Mouse (Mus musculus) gastrocnemius, postnatal 4 days (tissue): Measurements from ENCODE around the gene Ccdc194. TPM values are rescaled to one million over a fixed set of nuclear protein-coding genes. Genes with fewer than 3 reads are reported as not detected.

Source experiments
- DNase-seq, 2 experiments: peaks; one replicate each; pipeline ENCODE4 v3.0.0; 2021 to 2022; ENCODE audit warnings: low spot score in 2 of 2, mixed read lengths in 2 of 2
- long read RNA-seq, 2 experiments: library from polyadenylated mRNA; stranded (forward); transcript quantifications; one replicate each; pipeline ENCODE4 v2.0.0; 2021
- total RNA-seq, 2 experiments: library from RNA; stranded (reverse); gene quantifications; 2 replicates each; pipeline ENCODE4 v1.2.3; 2021

Gene Ccdc194
- total RNA-seq = under 1 TPM; 0.47 to 0.83 TPM
- long read RNA-seq, experiment 1, partial matches to known transcripts = 0 of 1 reads
- long read RNA-seq, experiment 1, other reads (novel, unspliced or antisense) = 1 of 1 reads
- long read RNA-seq, experiment 2, partial matches to known transcripts = 0 of 2 reads
- long read RNA-seq, experiment 2, other reads (novel, unspliced or antisense) = 0 of 2 reads

GRCm38 (mm10) chr8:71525226-71526050 is at the start of gene Ccdc194:
Gene Ccdc194 (minus strand): TSS chr8:71525711.
- DNase-seq = no peak

GRCm38 (mm10) chr8:71575020-71575419 is 49.5 kb upstream of the Ccdc194 start:
- DNase-seq = no peak

GRCm38 (mm10) chr8:71574426-71574825 is 48.9 kb upstream of the Ccdc194 start:
- DNase-seq = no peak

- DNase-seq = peak in 1 of 2 experiments; percentile 60
Measured at GRCm38 (mm10) chr8:71572847-71573633, 47.5 kb upstream of the Ccdc194 start.

- no peak for DNase-seq
Measured at GRCm38 (mm10) chr8:71572077-71572476, 46.6 kb upstream of the Ccdc194 start.

- DNase-seq = peak; percentile 60 to 87
Measured at GRCm38 (mm10) chr8:71570291-71570954, 44.9 kb upstream of the Ccdc194 start.

- peak; percentile 43 to 79 for DNase-seq
Measured at GRCm38 (mm10) chr8:71569366-71570290, 44.1 kb upstream of the Ccdc194 start.

GRCm38 (mm10) chr8:71568941-71569340 is 43.4 kb upstream of the Ccdc194 start:
- DNase-seq = no peak

GRCm38 (mm10) chr8:71568387-71568937 is 43.0 kb upstream of the Ccdc194 start, which contains the start of gene Slc27a1:
Gene Slc27a1 (plus strand): TSS chr8:71568882.
- DNase-seq = peak; percentile 61 to 71

GRCm38 (mm10) chr8:71567587-71567986 is 42.1 kb upstream of the Ccdc194 start:
- DNase-seq = no peak

GRCm38 (mm10) chr8:71566501-71566900 is 41.0 kb upstream of the Ccdc194 start, which contains the start of gene Nxnl1:
Gene Nxnl1 (minus strand): TSS chr8:71566601.
- DNase-seq = no peak

GRCm38 (mm10) chr8:71563992-71564391 is 38.5 kb upstream of the Ccdc194 start:
- no peak for DNase-seq

GRCm38 (mm10) chr8:71562751-71563150 is 37.2 kb upstream of the Ccdc194 start:
- peak; percentile 79 to 84 for DNase-seq

GRCm38 (mm10) chr8:71561401-71561800 is 35.9 kb upstream of the Ccdc194 start:
- DNase-seq = peak in 1 of 2 experiments; percentile 39

GRCm38 (mm10) chr8:71560765-71561164 is 35.3 kb upstream of the Ccdc194 start:
- DNase-seq = no peak

- DNase-seq = no peak
Measured at GRCm38 (mm10) chr8:71560071-71560470, 34.6 kb upstream of the Ccdc194 start.

GRCm38 (mm10) chr8:71558958-71559690 is 33.6 kb upstream of the Ccdc194 start:
- DNase-seq = no peak

GRCm38 (mm10) chr8:71558071-71558957 is 32.8 kb upstream of the Ccdc194 start, which contains the start of gene Tmem221:
Gene Tmem221 (minus strand): TSS chr8:71558871.
- DNase-seq = no peak
